In the genomic region with DNA sequence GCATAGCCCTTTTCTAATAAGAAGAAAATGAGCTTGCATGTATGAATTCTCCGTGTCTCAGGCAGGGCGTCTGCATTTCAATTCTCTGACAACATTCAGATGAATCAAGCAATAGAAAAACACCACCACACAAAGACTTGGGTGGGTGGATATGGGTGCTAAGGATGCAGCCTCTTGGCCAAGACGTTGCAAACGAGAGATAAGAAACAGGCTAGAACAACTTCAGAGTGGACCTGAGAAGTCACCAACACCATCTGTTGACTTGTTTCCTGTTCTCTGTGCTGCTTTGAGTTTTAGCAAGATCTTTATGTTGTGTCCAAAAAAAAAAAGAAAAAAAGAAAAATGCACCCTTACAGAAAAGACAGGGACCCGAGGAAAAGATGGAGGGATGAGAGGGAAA, we compare ENCODE assay signal across 28 mouse cellular contexts.
DNase-seq lines count a peak whose midpoint lies in the region; ATAC-seq and TF ChIP-seq lines count a peak whose summit lies in the region.
"Had no signal": no experiment of that assay in that cellular context is flagged by ENCODE, and none has a peak within 500 bp of the region (broad histone marks: within the 10 kb centered on the region; RNA-seq: fewer than 3 reads in every experiment).

No protein-coding gene starts in this region.

- H3K4me2 ChIP-seq in heart, embryonic 14.5 days (ENCODE audit: low read length), result 0 out of 2 replicates have a peak overlapping the region, but pooled peaks have one; percentile 7
- peak overlapping the region; percentile 4; the same call in 1 of the 2 replicates for H3K4me2 ChIP-seq in liver, embryonic 12.5 days
- H3K4me2 ChIP-seq in liver, embryonic 14.5 days (ENCODE audit: low read depth), result 0 out of 2 replicates have a peak overlapping the region, but pooled peaks have one; percentile 8
- H3K4me2 ChIP-seq: embryonic facial prominence, embryonic 12.5 days; embryonic facial prominence, embryonic 15.5 days; heart, embryonic 11.5 days; heart, embryonic 15.5 days; intestine, embryonic 15.5 days had no signal

- no peak overlapping the region for H3K27ac ChIP-seq in heart, embryonic 14.5 days (replicated peaks in 1 of 2; ENCODE audit: control insufficient read depth in 1 of 2, insufficient read depth in 1 of 2, low read depth in 2 of 2, low read length in 2 of 2)
- no peak overlapping the region for H3K27ac ChIP-seq in heart, embryonic 10.5 days
- H3K27ac ChIP-seq in liver, embryonic 12.5 days, result no peak overlapping the region
- H3K27ac ChIP-seq in liver, embryonic 14.5 days, result no peak overlapping the region
- H3K27ac ChIP-seq: embryonic facial prominence, embryonic 12.5 days; embryonic facial prominence, embryonic 15.5 days; gastrocnemius, adult 2 months; heart, embryonic 15.5 days; intestine, embryonic 15.5 days had no signal

- no peak for ATAC-seq in heart, embryonic 14.5 days (ENCODE audit: insufficient number of reproducible peaks, insufficient read depth, low FRiP score, low read depth)
- ATAC-seq in liver, embryonic 12.5 days, result peak; percentile 53; the same call in 1 of the 2 replicates
- peak; percentile 60; the same call in 1 of the 2 replicates for ATAC-seq in liver, embryonic 14.5 days (ENCODE audit: insufficient read depth)
- ATAC-seq: forebrain, embryonic 14.5 days; forebrain, postnatal 0 days; hindbrain, embryonic 16.5 days; intestine, embryonic 15.5 days; Patski had no signal

- 0 out of 2 replicates have a peak, but pooled peaks cover 4% of the 10 kb centered on the region for H3K9me3 ChIP-seq in heart, embryonic 14.5 days (ENCODE audit: control insufficient read depth, low read length)
- H3K9me3 ChIP-seq in heart, embryonic 10.5 days, result no peaks in the 10 kb centered on the region
- H3K9me3 ChIP-seq in liver, embryonic 12.5 days (replicated peaks), result no peaks in the 10 kb centered on the region
- no peaks in the 10 kb centered on the region for H3K9me3 ChIP-seq in liver, embryonic 14.5 days (ENCODE audit: control insufficient read depth, low read length)
- H3K9me3 ChIP-seq: embryonic facial prominence, embryonic 12.5 days; embryonic facial prominence, embryonic 15.5 days; heart, embryonic 15.5 days; intestine, embryonic 15.5 days had no signal

- no peak for DNase-seq in heart, embryonic 10.5 days (ENCODE audit: low spot score)
- DNase-seq in liver, result no peak
- DNase-seq in liver, embryonic 14.5 days (ENCODE audit: low read depth in 3 of 3, low spot score in 3 of 3), result no peak
- DNase-seq in cerebellum, postnatal 14 days, result no peak
- no peak for DNase-seq in cerebellum, postnatal 36 days
- DNase-seq: adrenal gland, postnatal 10 days; B cell, adult 2 months; cerebellum, adult 11 months; cerebellum, adult 2 months; cerebellum, adult 9-11 months; forebrain, postnatal 0 days; gastrocnemius, adult 2 months; gastrocnemius, postnatal 14 days; heart, adult 18-20 months; heart, postnatal 10 days; heart, postnatal 36 days had no signal

- H3K4me1 ChIP-seq in heart, embryonic 14.5 days (ENCODE audit: control insufficient read depth in 2 of 2, insufficient read depth in 2 of 2, low read length in 2 of 2), result peaks cover 15 to 21% of the 10 kb centered on the region in 2 experiments
- peaks cover 20% of the 10 kb centered on the region for H3K4me1 ChIP-seq in heart, embryonic 10.5 days
- peaks cover 27% of the 10 kb centered on the region for H3K4me1 ChIP-seq in liver, embryonic 12.5 days
- H3K4me1 ChIP-seq in liver, embryonic 14.5 days (replicated peaks; ENCODE audit: control insufficient read depth in 2 of 2, insufficient read depth in 2 of 2, low read length in 1 of 2), result peaks cover 0 to 15% of the 10 kb centered on the region in 2 experiments; a peak in 2 of 4 replicates

- H3K4me3 ChIP-seq in heart, embryonic 14.5 days (ENCODE audit: control insufficient read depth in 1 of 2, insufficient read depth in 1 of 2, low read depth in 1 of 2, low read length in 2 of 2), result no peak overlapping the region
- H3K4me3 ChIP-seq in heart, embryonic 10.5 days, result no peak overlapping the region
- no peak overlapping the region for H3K4me3 ChIP-seq in liver, embryonic 12.5 days
- no peak overlapping the region for H3K4me3 ChIP-seq in liver, embryonic 14.5 days (ENCODE audit: insufficient read depth in 1 of 2, low read depth in 2 of 2, low read length in 2 of 2)
- H3K4me3 ChIP-seq: embryonic facial prominence, embryonic 12.5 days; embryonic facial prominence, embryonic 15.5 days; gastrocnemius, adult 2 months; heart, embryonic 15.5 days; intestine, embryonic 15.5 days had no signal

- H3K9ac ChIP-seq in heart, embryonic 14.5 days (ENCODE audit: low read length), result no peak overlapping the region
- H3K9ac ChIP-seq in liver, embryonic 12.5 days, result no peak overlapping the region
- H3K9ac ChIP-seq in liver, embryonic 14.5 days (replicated peaks), result no peak overlapping the region
- H3K9ac ChIP-seq: embryonic facial prominence, embryonic 12.5 days; embryonic facial prominence, embryonic 15.5 days; forebrain, postnatal 0 days; heart, embryonic 15.5 days; intestine, embryonic 15.5 days had no signal

- no peak for TF ChIP-seq CTCF in liver, embryonic 14.5 days (IDR thresholded peaks at IDR 0.05; ENCODE audit: low read depth)

- WGBS in heart, embryonic 14.5 days, result 59% methylated on average over 5 of the region's 5 CpGs
- 68% methylated on average over 5 of the region's 5 CpGs for WGBS in heart, embryonic 10.5 days
- 11% methylated on average over 5 of the region's 5 CpGs for WGBS in liver, embryonic 12.5 days (ENCODE audit: insufficient replicate concordance)
- 8% methylated on average over 5 of the region's 5 CpGs for WGBS in liver, embryonic 14.5 days (ENCODE audit: insufficient replicate concordance)

- H3K36me3 ChIP-seq in heart, embryonic 14.5 days (ENCODE audit: control insufficient read depth, insufficient read depth, low read length), result no peaks in the 10 kb centered on the region
- no peaks in the 10 kb centered on the region for H3K36me3 ChIP-seq in heart, embryonic 10.5 days
- H3K36me3 ChIP-seq in liver, embryonic 12.5 days, result no peaks in the 10 kb centered on the region
- H3K36me3 ChIP-seq in liver, embryonic 14.5 days (replicated peaks; ENCODE audit: control insufficient read depth, insufficient read depth, low read depth), result no peaks in the 10 kb centered on the region
- H3K36me3 ChIP-seq: embryonic facial prominence, embryonic 12.5 days; embryonic facial prominence, embryonic 15.5 days; G1E; heart, embryonic 15.5 days; intestine, embryonic 15.5 days had no signal

- no peak for TF ChIP-seq EP300 in liver, embryonic 14.5 days (IDR thresholded peaks at IDR 0.05; ENCODE audit: low read depth)

- H3K27me3 ChIP-seq in heart, embryonic 14.5 days (ENCODE audit: control insufficient read depth, insufficient read depth, low read length), result no peaks in the 10 kb centered on the region
- no peaks in the 10 kb centered on the region for H3K27me3 ChIP-seq in heart, embryonic 10.5 days (ENCODE audit: insufficient read depth, poor library complexity, severe bottlenecking)
- H3K27me3 ChIP-seq in liver, embryonic 12.5 days (replicated peaks), result no peaks in the 10 kb centered on the region
- no peaks in the 10 kb centered on the region for H3K27me3 ChIP-seq in liver, embryonic 14.5 days (ENCODE audit: control insufficient read depth, insufficient read depth, low read length)
- H3K27me3 ChIP-seq: CH12.LX; embryonic facial prominence, embryonic 12.5 days; embryonic facial prominence, embryonic 15.5 days; heart, embryonic 15.5 days; intestine, embryonic 15.5 days; Patski had no signal
